Mouse (Mus musculus) gastrocnemius, adult 2 months (tissue): ENCODE measurements around the gene Uncx. TPM values are rescaled to one million over a fixed set of nuclear protein-coding genes. Genes with fewer than 3 reads are reported as not detected.

Experiments
- DNase-seq: peaks from one replicate; pipeline ENCODE4 v3.0.0; 2022
- H3K27ac ChIP-seq: fragments of 200-600 bp; 2 replicates; pipeline ENCODE4 v1.8.1; 2022; ENCODE audit warnings: mild to moderate bottlenecking
- H3K4me3 ChIP-seq: fragments of 200-600 bp; 2 replicates; pipeline ENCODE4 v1.8.1; 2022; ENCODE audit warnings: mild to moderate bottlenecking, moderate library complexity
- CTCF ChIP-seq: fragments of 200-600 bp; IDR thresholded peaks from 2 replicates; pipeline ENCODE4 v1.8.1; 2022; ENCODE audit warnings: antibody characterized with exemption, mild to moderate bottlenecking, moderate library complexity
- intact Hi-C: fragments of 180-260 bp; cut with DNase I; formaldehyde crosslinking; loops from one replicate; pipeline ENCODE4 v1.15.1; 2025
- total RNA-seq, 2 experiments: library from RNA; stranded (reverse); gene quantifications; 2 replicates each; pipeline ENCODE4 v1.2.3; 2021

The Uncx gene
- total RNA-seq, 2 experiments from 2014 or later: not detected

DNA sequence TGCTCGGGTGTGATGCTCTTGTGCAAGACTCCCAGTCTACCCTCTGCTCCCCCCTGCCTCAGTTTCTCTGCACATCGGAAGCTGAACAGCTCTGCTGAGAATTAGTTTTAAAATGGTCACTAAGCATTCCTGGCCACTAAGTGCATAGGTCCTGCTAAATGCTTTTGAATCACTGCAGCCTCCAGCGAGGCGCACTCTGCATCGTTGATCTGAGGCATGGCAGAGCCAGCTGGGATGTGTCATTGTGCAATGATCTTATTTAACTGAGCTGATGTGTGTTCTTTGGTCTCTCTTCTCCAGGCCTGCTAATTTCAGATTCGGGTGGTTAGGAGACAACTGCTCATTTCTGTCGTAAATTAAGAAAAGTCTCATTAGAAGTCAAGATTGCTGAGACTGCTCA, 14.4 kb upstream of the Uncx start:
- intact Hi-C loops: no loop called here
- TF ChIP-seq CTCF: no peak
- no peak overlapping the region for H3K27ac ChIP-seq
- H3K4me3 ChIP-seq: no peak overlapping the region
- no peak for DNase-seq

DNA sequence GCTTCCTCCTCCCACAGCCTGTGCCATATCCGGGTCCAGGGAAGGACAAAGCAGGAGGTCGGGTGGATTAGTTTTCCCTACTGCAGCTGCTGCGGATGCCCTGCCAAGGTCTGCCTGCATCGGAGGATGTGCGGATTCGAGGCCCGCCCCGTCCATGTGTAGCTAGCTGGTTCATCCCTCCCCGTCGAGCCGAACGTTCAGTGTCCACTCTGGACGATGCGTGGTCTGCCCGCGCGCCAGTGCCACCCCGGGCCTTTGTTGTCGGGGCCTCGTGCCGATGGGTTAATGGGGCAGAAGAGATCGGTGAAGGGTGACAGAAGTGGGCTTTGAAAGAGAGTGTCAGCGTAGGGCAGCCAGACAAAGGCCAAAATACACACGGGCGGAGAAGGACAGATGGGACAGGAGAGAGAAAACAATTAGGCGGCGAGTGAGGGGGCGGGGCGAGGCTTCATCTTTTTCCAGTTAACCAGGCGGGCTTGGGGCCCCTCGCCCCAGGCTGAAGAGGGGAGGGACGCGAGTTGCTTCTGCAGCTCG, 7.8 kb upstream of the Uncx start:
- TF ChIP-seq CTCF: no peak
- no peak overlapping the region for H3K4me3 ChIP-seq
- H3K27ac ChIP-seq: no peak overlapping the region
- intact Hi-C loops: loop anchor here (5.0 kb wide), 1 partner anchor 212 kb away; no protein-coding TSS in a partner anchor
- DNase-seq: no peak

DNA sequence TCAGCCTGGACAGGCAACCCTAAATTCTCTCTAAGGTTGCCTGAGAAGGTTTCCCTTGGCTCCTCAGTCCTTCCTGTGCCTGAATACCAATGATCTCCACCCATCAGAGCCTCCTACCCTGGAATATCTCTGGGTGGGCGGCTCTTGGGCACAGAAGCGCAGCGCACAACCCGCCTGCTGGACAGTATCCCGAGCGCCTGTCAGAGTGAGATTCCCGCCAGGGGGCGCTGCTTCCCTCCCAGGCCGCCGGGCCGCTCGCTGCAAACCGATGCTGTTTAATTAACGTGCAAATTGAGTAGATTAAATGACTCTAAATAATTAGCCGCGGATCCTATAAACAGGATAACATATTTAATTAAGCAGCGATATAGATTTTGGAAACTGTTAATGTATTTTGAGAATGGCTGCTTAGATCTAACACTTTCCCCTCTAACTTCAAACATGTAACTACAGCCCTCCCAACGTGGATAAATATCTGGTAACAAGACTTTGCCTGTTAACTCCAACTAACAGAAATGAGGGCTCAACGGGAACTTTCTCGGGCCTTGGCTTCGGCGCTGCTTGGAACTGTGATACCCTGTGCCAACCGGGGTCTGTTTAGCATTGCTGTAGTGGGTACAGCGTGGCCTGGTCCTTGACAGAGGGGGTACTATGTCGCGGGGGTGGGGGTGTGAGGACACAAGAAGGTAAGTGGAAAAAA, 6.9 kb upstream of the Uncx start:
- DNase-seq: peak; percentile 81
- Histone ChIP-seq H3K27ac (no peak overlapping the region), H3K4me3 (no peak overlapping the region)
- no peak; the same call in none of the 2 replicates for TF ChIP-seq CTCF
- intact Hi-C loops: loop anchor here (1.0 to 5.0 kb wide), 2 partner anchors 132 to 211 kb away; no protein-coding TSS in a partner anchor

DNA sequence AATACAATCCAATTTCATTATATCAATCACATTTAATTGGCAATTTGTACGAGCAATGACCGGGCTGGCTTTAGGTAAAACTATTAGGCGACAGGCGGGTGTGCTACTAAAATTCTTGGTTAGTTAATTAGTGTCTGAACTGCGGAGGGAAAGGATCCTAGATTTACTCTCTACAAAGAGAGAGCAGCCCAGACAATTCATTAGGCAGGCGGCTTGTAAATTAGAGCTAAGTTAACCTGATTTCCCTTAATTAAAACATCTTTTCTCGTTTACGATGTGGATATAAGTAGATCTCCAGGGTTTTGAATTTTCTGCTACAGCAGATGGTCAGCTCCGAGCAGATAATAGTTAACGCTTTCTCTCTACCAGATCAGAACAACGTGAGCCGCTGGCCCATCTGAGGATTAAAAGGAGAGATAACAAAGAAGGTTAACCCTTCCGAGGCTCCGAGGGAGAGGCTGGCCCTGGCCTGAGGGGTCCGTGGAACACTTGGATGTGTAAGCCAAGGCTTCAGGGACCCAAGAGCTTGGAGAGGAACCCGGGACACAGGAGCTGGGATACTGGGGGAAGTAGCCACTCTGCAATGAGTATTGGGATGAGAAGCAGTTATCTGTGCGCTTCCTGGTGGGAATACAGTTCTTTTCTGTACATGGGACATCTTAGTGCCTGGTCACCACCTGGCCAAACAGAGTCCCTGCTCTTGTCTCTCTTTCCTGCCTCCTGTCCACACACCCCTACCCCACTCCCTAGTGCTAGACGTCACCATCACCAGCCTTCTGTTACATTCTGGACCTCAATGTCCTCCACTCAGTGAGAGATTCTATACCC, 6.2 kb upstream of the Uncx start:
- no peak overlapping the region for H3K4me3 ChIP-seq
- TF ChIP-seq CTCF: no peak
- no peak for DNase-seq
- intact Hi-C loops: loop anchor here (1.0 to 5.0 kb wide), 2 partner anchors 131 to 210 kb away; no protein-coding TSS in a partner anchor
- H3K27ac ChIP-seq: no peak overlapping the region

DNA sequence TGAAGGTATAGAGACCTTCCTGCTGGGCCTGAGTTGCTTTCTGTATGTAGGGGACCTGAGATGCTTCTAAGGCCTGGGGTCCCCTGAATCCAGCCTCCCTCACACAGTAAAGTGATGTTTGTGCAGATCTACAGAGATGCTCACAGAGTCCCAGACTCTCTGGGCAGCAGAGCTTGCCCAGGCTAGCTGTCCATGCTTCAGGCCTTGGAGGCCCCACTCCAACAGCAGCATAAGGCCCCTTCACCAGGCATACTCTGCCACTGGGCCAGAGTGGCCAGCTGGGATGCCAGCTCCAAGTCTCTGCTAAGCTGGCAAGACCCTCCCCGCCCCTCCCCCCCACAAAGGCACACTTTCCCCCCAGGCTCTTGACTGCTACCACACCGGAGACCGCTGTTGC, 5.6 kb upstream of the Uncx start:
- intact Hi-C loops: loop anchor here (5.0 kb wide), 1 partner anchor 210 kb away; no protein-coding TSS in a partner anchor
- Histone ChIP-seq H3K4me3 (no peak overlapping the region), H3K27ac (no peak overlapping the region)
- TF ChIP-seq CTCF: no peak
- DNase-seq: no peak

DNA sequence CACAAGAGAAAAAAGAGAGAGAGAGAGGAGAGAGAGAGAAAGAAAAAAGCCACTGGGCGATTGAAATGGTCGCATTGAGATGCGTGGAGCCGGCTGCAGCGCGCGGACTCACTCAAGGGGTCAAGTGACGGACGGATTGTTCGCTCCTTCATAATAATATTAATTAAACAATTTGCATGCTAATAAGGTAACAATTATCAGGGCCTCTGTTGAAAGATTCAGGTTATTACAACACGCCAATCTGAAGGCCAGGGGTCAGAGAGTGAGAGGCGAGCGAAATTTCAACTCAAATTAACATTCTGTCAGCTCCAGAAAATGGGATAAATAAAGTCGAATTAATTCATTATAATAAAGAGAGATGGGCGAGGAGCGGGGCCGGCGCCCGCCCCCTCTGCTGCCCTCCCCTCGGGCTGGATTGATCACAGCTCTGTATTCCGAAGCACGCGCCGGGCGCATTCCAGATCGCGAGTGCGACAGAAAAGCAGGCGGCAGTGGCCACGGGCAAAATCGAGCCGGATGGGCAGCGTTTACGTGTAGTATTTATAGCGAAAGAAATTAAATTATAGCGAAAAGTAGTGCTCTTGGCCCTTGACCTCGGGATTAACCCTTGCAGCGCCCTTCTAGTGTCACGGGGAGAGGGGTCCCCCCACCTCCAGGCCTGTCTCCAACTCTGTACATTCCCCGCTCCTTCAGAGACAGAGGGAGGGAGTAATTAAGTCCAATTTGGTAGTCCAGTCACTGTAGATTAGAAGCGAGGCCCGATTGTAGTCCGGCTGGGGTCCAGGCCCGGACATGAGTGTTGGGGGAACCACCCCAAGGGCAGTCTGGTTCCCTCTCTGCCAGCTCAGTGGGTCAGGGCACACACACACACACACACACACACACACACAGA, 1.9 kb upstream of the Uncx start:
- intact Hi-C loops: no loop called here
- DNase-seq: no peak
- peak overlapping the region; percentile 43; the same call in 1 of the 2 replicates for H3K4me3 ChIP-seq
- no peak overlapping the region for H3K27ac ChIP-seq
- no peak for TF ChIP-seq CTCF

DNA sequence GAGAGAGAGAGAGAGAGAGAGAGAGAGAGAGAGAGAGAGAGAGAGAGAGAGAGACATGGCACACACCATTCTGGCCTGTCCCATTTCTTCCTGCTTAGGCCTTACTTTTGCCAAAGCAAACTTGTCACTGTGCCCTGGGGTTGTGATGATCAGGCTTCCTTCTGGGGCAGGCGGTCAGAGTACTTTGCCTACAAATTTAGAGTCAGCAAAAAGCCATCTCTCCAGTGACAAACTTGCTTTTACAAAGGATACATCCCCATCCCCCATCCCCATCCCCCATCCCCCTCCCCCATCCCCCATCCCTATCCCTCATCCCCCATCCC, 1.3 kb upstream of the Uncx start:
- TF ChIP-seq CTCF: no peak
- no peak overlapping the region for H3K27ac ChIP-seq
- no peak for DNase-seq
- intact Hi-C loops: no loop called here
- H3K4me3 ChIP-seq: no peak overlapping the region

DNA sequence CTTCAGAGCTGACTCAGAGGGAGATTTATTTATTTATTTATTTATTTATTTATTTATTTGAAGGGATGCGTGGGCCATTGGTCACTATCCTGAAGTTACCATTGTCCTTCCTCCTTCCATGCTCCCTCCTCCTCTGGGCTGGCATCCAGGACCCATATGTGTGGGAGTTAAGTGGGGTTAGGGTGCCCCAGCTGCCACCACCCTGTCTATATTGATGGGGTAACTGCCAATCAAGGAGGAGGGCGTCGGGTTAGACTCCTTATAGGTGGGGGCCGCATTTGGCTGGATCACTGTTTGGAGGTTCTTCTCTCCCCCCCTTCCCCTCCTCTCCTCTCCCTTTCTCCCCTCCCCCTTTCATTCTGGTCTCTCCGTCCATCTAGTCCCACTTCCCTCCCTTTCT, 738 bp upstream of the Uncx start:
- Histone ChIP-seq H3K4me3 (no peak overlapping the region), H3K27ac (no peak overlapping the region)
- no peak for DNase-seq
- no peak for TF ChIP-seq CTCF
- intact Hi-C loops: no loop called here

DNA sequence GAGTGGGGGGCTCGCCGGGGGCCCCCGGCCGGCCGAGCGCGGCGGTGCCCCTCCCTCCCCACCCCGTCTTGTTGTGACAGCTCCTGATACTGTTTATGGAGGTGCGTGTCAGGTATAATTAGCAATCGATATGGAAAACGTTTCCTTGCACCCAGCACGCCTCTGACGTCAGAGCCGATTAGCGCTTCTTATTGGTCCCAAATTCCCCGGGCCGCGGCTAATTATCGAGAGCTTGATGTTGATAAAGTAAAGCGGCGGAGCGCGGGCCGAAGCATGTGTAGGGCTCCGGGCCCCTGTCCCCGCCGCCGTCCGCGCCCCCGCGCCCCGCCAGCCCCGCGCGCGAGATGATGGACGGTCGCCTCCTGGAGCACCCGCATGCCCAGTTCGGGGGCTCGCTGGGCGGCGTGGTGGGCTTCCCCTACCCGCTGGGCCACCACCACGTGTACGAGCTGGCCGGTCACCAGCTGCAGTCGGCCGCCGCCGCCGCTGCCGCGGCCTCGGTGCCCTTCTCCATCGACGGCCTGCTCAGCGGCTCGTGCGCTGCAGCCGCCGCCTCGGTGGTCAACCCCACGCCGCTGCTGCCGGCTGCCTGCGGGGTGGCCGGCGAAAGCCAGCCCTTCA, 466 bp downstream of the Uncx start:
- intact Hi-C loops: no loop called here
- H3K27ac ChIP-seq: no peak overlapping the region
- H3K4me3 ChIP-seq: peak overlapping the region; percentile 57
- DNase-seq: no peak
- TF ChIP-seq CTCF: no peak

DNA sequence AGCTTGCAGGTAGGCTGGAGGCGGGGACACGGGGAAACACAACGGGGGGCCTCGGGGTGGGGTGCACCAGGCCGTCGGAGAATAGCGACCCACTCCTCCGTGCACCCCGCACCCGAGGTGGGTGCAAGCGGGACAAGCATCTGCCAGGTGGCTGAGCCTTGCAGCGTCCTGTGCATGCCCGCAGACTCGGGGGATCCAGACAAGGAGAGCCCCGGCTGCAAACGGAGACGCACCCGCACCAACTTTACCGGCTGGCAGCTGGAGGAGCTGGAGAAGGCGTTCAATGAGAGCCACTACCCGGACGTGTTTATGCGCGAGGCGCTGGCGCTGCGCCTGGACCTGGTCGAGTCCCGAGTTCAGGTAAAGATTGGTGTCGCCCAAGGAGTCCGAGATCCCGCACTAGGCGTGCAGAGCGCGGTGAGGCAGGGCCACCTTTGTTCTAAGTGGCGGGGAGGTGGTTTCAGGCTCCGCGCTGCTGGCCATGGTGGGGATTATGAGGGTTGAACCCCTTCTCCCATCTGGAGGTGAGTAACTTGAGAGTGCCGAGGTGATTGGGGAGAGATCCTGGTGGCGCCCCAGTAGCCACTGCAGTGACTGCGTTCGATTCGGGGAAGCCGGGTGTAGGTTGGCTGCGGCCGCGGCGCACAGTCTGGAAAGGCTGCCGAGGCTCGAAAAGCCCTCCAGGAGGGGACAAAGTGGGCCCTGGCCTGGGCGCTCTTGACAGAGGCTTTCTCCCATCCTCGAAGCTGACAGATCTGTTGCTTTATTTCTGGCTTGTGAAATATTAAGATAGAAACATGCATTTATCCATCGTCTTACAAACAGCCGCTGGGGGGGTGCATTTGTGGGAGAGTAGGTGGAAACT, 1.2 kb downstream of the Uncx start:
- intact Hi-C loops: no loop called here
- Histone ChIP-seq H3K4me3 (no peak overlapping the region), H3K27ac (no peak overlapping the region)
- no peak for TF ChIP-seq CTCF
- no peak for DNase-seq

DNA sequence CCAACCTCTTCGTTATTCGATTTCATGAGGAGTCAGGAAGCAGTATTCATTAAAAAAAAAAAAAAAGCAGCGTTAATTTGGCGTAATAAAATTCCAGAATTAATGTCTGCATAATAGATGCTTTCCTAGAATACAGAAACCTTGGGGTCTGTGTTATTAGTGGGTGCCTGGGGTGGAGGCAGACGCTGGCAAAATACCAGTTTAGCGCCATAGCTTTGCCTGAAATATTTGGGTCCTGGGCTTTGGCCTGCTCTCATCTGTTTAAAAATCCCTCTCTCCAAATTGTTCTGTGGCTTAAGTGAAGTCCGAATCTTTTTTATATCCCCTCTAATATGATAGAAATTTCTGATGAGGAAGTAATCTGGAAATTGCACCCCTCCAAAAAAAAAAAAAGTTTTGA, 1.9 kb downstream of the Uncx start:
- Histone ChIP-seq H3K4me3 (no peak overlapping the region), H3K27ac (no peak overlapping the region)
- no peak for TF ChIP-seq CTCF
- DNase-seq: no peak
- intact Hi-C loops: no loop called here
